Mouse (Mus musculus): ENCODE measurements around the gene Lsg1.

GRCm38 (mm10) chr16:30510504-30511451 lies 76.6 kb downstream of the Lsg1 start:
- TF ChIP-seq TAL1 (IDR thresholded peaks at IDR 0.05; ENCODE audit: low read length) (no peak), GATA1 (IDR thresholded peaks at IDR 0.05; ENCODE audit: low read length) (no peak)

All from erythroblast, embryonic 14.5 days (primary cell).